Mouse (Mus musculus) left cerebral cortex, postnatal 36 days (tissue): Measurements from ENCODE around the gene Dock1. TPM values are rescaled to one million over a fixed set of nuclear protein-coding genes. Genes with fewer than 3 reads are reported as not detected.

ENCODE experiments used
- DNase-seq, 2 experiments: peaks; one replicate each; pipeline ENCODE4 v3.0.0; 2021 to 2022; ENCODE audit warnings: low spot score in 2 of 2, mixed read lengths in 1 of 2
- intact Hi-C: fragments of 180-260 bp; cut with DNase I; formaldehyde crosslinking; loops from one replicate; pipeline ENCODE4 v1.15.1; 2025
- total RNA-seq, 2 experiments: library from RNA; stranded (reverse); gene quantifications; 2 replicates each; pipeline ENCODE4 v1.2.3; 2021

Dock1 gene
- total RNA-seq = 10 to 100 TPM; 20.3 to 22.8 TPM

DNA sequence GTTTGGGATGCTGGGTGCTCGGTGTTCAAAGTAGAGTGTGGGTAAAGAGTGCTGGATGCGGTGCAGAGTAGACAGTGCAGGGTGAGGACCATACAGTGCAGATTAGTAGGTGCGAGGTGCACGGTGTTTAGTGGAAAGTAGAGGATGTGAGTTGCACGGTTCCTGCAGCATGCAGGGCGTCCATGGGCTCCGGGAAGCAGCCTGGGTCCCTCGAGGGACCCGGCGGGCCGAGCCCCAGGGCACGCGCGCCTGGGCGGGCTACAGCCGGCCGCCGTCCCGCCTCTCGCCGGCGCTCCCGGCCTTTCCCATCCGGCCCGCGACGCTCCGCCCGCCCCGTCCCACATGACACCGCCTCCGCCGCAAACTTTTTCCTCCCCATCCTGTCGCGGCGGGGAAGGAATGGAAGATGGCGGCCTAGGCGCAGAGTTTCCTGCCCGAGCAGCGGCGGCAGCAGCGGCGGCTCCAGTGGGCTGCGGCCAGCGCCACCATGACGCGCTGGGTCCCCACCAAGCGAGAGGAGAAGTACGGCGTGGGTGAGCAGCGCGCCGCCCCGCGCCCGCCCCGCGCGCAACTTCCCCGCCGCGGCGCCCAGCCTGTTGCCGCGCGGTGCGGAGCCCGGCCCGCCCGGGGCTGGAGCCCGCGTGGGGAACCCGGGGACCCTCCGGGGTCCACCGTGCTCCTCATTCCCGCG is at the start of gene Dock1:
Dock1 (plus strand) TSS at position 343 of the 691 bp plus-strand sequence.
- intact Hi-C loops = loop anchor here (5.0 kb wide), 2 partner anchors 37 to 58 kb away; no protein-coding TSS in a partner anchor

DNA sequence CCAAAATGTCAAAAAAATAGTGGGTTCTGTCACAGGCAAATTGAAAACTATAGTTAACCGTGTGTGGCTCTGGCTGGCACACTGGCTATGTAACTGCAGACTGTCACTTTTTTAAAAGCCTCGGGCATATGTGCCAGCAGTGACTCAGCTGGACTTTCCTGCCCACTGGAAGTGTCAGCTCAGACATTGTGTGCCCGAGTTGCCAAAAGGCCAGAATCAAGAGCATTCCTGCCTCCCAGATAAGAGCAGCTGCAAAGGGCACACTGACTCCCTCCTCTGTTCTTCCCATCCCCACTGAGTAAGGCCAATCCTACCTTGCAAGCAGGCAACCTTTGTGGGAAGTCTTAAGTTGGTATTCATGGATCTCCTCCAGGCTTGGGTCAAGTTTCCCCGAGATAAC is 42.5 kb upstream of the Dock1 start:
- intact Hi-C loops = no loop called here
- DNase-seq = no peak

More for the DNA sequence above, at the start of gene Dock1:
- peak; percentile 57 to 59 for DNase-seq

DNA sequence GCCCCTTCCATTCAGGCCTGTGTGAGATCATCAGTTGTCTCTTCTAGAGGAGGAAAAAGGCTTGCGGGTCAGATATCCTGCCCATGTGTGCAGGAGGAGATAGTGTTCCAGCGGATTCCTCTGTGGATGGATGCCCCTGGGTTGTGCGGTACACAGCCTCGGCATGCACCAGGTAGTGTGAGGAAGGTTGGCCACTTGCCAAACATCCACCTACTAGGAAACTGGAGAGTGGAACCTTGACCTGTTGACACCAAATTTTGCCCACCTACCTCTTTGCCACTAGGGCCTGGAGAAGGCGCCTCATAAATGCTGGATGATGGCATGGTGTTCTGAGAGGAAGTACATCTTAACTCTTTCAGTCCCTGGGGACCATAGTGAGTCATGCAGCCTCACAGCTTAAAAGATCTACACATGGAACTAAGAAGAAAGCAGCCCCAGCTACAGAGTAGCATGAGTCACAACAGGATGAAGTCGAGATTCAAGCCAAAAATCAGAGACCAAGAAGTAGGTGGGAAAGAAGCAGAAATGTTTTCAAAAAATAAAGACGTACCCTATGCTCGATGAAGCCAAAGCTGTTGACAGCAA is 20.1 kb upstream of the Dock1 start:
- intact Hi-C loops = no loop called here
- peak in 1 of 2 experiments; percentile 12 for DNase-seq

DNA sequence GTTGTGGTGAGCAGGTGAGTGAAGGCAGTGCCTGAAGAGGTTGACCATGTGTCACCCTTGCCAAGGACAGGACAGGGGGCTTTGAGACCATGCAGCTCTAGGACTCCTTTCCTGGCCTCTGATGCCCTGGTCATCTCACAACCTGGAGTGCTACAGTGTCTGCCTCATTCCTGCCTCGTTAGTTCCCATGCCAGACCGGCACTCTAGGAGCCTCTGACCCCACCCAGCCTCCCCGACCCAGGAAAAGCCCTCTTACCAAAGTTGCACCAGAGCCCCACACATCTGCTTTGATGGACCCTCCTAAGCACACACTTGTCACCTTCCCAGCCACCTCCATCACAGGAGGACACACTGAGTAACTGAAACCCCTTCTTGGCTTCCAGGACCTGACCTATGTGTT is 19.4 kb upstream of the Dock1 start:
- intact Hi-C loops = no loop called here
- no peak for DNase-seq

DNA sequence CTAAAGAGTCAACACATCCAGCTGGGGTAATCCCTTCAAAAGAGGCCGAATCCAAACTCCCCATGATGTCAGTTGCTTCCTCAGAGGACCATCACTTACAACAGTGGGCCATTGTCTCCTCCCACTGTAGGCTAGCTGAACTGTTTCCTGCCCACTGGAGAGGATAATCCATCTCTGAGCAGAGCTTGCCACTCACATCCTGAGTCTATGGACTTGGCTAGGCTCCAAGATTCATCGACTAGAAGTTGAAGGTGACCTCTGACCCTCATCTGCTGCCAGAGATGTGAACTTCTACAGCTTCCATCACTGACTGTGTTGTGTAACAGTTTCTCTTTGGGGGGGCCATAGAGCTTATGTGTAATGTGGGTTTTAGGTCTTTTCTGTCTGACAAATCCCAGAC is 7.2 kb upstream of the Dock1 start:
- no peak for DNase-seq
- intact Hi-C loops = no loop called here

DNA sequence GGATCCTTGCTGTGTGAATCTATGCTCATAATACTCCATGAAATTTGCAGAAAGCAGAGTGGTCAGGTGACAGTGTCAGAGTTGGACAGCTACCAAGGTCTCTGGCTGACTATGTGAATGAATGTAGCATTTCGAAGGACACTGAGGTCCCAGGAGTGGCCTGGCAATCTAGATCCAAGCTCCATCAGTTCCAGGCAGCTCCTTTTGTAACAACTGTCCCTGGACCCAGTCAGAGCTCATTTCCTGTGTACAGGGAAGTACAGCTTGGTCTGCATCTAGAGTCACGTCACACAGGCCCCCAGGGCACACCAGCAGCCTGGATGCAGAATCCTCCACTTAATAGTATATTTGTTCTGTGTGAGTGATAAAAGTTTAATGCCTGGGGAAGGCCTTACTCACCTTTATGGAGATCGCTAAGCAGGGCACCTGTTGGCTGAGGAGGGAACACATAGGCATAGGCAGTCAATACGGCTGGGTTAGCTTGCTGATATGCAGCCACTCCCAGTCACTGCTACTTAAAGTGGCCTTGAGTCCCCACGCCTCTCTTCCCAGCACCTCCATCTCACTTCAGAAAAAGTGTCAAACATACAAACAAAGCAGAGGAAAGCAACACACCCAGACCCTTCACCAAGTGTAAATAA is 4.7 kb upstream of the Dock1 start:
- intact Hi-C loops = no loop called here
- DNase-seq = no peak

DNA sequence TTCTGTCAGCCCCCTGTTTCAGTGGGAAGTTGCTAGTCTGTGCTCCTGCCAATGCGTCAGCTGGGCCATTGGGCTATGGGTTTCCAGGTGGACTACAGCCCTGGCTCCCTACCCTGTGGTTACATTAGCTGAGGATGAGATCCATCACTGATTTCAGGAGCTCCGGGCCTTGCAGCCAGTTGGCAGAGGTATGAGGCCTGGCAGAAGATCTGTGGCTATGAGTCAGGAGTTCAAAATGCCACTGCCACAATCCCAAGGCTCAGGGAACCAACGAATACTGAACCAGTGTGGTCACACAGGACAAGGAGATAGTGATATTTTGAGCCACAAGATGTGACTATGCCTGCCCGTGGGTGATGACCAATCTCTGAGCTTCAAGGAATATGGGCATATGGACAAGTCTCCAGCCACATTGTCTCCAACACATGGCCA is 3.2 kb upstream of the Dock1 start:
- intact Hi-C loops = no loop called here

DNA sequence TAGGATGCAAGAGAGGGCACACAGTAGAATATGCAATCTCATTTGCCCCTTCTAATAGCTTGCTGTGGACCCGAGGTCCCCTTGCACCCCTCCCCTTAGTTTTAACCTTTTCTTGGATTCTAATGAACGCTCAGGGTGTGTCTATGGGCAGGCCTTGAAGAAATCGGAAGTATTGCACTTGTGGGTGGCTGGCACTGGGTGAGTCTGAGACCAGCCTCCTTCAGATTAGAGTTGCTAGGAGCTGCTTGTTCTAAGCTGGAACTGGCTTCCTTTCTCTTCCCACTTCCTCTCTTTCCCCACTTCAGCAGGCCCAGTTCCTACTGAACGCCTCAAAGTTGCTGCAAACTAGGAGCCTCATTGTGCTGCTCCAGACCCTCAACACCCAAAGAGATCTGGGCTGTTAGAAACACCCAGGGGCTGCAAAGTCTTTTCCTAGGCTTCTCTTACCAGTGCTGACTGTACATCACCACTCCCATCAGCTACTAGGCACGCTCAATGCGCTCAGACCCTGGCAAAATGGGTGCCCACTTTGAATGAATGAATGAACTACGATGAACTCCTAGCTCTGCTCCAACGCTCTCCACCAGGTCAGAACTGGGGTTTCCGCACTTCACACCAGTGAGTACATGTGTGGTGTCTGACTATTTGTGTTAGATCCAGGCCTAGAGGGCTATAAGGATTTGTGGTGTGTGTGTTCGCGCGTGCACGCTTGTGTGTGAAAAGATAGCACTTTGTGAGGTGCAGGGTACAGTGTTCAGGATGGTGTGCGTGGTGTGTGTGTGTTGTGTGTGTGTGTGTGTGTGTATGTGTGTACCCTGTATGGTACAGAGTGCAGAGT is 761 bp upstream of the Dock1 start:
- intact Hi-C loops = loop anchor here (5.0 kb wide), 2 partner anchors 38 to 57 kb away; no protein-coding TSS in a partner anchor
- no peak for DNase-seq

More for the DNA sequence above, 3.2 kb upstream of the Dock1 start:
- DNase-seq = no peak

DNA sequence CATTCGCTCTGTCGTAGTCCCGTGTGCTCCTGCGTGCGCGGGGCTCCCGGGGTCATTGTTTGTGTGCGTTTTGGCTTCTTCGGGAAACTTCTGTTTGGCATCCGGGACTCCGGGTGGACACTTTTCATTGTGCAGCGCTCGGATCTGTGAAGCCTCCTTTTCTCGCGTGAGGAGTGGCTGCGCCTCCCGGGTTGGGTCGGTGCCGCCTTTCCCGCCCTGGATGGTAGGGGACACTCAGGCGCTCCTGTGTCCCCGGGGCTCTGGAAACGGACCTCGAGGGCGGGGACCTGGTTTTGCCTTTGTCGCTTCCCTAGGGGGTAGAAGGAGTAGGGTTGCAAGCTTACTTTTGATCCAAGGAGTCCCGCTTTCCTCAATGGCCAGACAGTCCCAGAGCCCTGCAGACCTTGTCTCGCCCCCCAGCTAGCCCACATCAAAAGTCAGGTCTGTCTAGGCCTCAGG is 578 bp downstream of the Dock1 start:
- no peak for DNase-seq
- intact Hi-C loops = loop anchor here (5.0 kb wide), 2 partner anchors 36 to 59 kb away; no protein-coding TSS in a partner anchor

DNA sequence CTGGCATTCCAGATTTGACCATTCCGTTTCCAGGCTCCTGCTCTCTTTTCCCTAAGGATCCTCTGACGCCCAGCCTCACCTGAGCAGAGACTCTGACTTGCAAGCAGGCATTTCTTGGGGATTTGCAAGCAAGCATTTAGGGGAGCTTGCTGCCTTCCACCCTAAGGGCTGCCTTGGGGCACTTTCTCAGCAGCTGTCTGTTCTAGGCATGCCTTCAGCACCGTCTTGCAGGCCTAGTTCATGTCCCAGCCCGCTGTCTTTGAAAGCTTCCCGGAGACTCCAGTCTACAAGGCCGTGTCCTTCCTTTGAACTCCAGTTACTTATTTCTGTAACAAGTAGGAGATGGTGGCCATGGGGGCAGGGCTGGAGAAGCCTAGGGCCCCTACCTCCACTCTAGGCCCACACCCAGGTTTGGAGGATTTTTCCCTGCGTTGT is 1.0 kb downstream of the Dock1 start:
- intact Hi-C loops = loop anchor here (5.0 kb wide), 2 partner anchors 36 to 59 kb away; no protein-coding TSS in a partner anchor
- DNase-seq = no peak

DNA sequence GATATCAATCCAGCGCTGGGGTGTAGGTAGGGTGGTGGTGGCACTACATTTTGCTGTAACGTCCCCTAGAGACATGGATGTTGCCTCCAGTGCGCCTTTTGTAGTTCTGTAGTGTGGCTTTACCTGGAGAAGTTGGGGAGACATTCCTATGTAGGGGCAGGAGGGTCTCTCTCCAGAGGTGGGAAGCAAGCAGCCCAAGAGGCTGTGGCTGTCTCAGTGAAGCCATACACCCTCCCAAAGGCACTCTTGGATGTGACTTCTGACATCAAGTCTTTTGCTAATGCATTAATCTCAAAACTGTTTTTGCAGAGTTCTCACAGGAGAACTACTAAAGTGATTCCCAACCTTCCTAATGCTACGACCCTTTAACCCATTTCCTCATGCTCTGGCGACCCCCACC is 2.7 kb downstream of the Dock1 start:
- DNase-seq = no peak
- intact Hi-C loops = loop anchor here (5.0 kb wide), 2 partner anchors 34 to 61 kb away; no protein-coding TSS in a partner anchor

DNA sequence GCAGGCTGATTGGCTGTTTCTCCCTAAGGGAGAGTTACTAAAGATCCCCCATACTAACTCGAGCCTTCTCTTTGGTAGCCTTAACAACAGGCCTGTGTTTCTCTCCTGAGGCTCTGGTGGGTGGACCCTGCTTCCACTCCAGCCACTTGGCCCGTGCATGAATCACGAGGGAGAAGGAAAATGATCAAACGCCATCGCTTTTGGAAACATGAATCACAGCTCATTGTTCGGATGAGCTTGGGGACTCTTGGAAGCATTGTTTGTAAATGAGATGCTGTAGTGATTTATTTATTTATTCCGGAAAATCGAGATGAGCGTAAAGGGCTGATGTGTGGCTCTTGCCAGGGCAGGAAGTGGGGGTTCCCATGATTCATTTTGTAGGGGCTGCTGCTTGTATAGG is 3.5 kb downstream of the Dock1 start:
- no peak for DNase-seq
- intact Hi-C loops = loop anchor here (5.0 kb wide), 2 partner anchors 33 to 62 kb away; no protein-coding TSS in a partner anchor

DNA sequence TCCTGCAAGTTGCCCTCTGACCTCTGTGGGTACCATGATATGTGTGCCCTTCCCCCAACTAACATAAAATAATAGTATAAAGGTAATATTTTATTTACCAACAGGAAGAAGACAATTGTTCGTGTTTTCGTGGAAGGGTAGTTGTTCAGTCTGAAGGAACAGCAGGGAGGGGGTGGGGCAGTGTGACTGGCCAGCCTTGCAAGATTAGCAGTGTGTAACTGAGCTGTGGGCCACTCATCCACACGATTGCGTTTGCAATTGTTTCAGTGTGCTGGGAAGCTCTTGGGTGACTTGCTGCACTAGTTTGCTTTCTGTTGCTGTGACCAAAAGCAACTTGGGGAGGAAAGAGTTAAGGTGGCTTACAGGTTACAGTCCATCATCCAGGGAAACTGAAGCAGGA is 7.4 kb downstream of the Dock1 start:
- DNase-seq = no peak
- intact Hi-C loops = no loop called here

DNA sequence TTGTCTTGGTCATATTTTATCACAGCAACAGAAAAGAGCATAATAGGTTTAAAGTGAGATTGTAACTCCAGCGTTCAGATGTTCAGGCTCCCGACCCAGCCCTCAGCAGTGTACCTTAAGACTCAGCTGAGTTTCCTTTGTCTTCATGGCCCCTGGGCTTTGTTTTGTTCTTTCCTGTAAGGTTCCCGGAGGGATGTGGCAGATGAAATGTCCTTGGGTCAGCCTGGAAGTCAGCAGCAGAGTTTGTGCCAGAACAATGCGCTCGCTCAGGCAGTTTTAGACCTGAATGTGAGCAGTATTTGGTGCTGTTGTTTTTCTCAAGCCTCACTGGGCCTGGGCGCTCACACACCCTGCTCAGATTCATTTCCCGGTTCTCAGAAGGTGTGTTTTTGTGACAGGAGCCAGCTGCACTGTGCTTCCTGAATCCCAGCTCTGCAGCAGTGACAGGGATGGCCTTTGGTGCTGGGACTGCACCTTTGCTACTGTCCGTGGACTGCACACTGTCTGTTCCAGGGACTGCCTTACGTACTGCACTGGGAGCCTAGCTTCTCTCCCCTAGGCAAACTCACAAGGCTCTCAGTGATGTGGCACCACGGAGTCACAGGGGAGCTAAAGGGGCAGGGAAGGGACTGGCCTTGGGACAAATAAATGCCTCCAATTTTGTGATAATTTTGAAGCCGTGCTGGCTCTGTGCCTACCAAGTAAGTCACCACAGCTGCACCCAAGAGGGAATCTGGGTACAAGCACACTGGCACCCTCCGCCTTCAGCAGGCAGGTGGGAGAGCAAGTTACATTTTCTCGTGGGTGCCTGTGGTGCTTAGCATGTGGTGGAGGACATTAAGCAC is 9.1 kb downstream of the Dock1 start:
- intact Hi-C loops = no loop called here

DNA sequence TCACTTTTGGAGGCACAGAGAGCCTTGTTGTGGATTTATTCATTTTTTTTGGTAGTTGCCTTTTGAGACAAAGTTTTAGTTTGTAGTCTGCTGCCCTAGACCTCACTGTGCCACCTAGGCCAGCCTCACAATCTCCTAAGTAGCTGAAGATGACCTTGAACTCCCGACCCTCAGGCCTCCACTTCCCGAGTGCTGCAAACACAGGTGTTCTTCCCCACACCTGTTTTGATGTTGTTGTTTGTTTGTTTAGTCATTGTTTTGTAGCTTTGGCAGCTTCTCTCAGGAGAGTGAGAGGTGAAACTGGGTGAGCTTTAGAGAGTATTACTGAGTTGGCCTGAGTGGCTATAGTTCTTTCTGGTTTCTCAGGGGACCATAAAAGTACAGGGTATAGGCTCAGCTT is 9.7 kb downstream of the Dock1 start:
- intact Hi-C loops = no loop called here
- no peak for DNase-seq

More for the DNA sequence above, 9.1 kb downstream of the Dock1 start:
- DNase-seq = no peak

DNA sequence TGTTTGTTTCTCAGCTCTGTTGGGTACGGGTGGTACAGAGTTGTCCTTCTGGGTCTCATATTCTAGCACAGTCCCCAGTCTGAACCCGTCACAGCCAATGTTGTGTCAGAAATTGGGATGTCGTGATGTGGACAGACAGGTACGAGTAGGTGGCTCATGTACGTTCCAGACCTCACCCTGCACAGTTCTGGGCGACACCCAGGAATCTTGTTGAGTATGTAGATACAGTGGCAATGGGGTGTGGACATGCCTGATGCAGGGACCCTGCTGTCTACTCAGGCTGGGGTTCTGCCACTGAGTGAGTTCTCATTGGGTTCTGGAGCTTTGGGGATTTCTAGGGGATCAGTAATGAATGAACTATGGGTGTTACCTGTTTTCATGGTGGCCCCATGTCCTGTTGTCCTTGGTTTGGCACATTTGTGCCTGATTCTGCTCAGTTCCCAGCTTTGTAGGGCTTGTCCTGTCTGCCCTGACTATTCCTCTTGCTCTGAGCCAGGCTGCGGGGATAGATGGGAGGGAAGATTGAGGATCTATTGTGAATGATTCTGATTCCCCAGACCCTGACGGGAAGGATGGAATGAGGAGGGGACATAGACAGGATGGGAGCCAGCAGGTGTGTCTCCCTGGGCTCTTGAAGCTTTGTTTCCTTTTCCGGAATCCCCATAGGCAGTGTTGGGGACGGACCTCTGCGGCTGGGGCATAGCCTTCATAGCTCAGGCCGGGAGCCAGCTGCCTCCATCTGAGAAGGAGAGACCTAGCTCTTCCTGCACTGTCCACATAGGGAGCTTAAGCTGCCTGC is 11.5 kb downstream of the Dock1 start:
- no peak for DNase-seq
- intact Hi-C loops = no loop called here

DNA sequence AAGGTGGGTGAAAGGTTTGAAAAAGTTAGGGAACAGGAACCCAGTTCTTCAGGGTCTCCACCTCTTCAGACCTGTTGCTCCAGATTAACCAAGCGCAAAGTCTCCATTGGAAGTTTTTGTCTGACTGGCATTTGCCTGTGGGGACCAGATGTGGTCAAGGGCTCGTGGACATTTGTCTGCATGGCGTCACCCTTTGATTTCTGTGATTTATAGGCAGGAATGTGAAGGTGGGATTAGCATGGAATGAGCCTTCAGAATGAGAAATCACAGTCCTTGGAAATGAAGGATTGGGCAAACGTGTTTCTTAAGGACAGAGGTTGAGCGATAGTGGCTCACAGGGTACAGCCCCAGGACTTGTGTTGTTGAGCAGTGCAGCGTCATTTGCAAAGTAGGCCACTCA is 17.9 kb downstream of the Dock1 start:
- intact Hi-C loops = no loop called here
- DNase-seq = no peak

DNA sequence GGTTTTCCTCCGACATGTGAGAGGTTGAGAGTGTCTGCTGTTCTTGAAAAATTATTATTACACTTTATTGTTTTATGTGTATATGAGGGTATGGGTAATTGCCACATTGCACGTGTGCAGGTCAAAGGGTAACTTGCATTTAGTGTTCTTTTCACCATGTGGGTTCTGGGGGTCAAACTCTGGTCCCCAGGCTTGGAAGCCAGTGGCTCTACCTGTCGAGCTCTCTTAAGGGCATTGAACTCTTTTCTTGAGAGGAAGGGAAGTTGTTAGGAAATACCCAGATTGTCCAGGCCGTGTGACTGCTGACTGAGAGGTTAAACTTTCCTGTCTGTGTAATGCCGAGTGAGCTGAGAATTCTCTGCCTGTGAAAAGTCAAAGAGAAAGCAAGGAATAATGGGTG is 19.7 kb downstream of the Dock1 start:
- intact Hi-C loops = no loop called here

More for the DNA sequence above, 19.7 kb downstream of the Dock1 start:
- DNase-seq = no peak
